9 mouse cellular contexts compared by ENCODE assay signal in the genomic region with DNA sequence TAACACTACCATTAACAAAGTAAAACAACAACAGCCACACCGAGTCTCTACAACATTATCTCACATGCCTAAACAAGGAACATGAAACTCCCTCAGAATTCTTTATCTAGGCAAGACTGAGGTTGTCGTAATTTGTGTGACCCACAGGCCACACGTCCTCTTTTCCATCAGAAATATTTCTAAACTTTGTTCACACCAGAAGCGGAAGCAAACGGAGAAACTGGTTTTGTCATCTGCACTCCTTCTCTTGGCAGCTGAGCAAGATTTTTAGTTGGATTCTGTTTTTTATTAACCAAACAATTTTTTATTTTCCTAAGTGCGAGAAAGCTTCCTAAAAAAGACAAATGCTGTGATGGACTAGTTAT.
DNase-seq lines count a peak whose midpoint lies in the region; ATAC-seq and TF ChIP-seq lines count a peak whose summit lies in the region.
"Had no signal": no experiment of that assay in that cellular context is flagged by ENCODE, and none has a peak within 500 bp of the region (broad histone marks: within the 10 kb centered on the region; RNA-seq: fewer than 3 reads in every experiment).

No protein-coding gene starts in this region.

- no peaks in the 10 kb centered on the region for H3K9me3 ChIP-seq in forebrain, embryonic 14.5 days (replicated peaks; ENCODE audit: control insufficient read depth, low read length)
- no peaks in the 10 kb centered on the region for H3K9me3 ChIP-seq in forebrain, embryonic 11.5 days (ENCODE audit: control insufficient read depth, low read length)
- no peaks in the 10 kb centered on the region for H3K9me3 ChIP-seq in lung, embryonic 14.5 days (ENCODE audit: low read depth, low read length)
- no peaks in the 10 kb centered on the region for H3K9me3 ChIP-seq in intestine, embryonic 16.5 days (ENCODE audit: control insufficient read depth, low read length)
- H3K9me3 ChIP-seq: liver, embryonic 13.5 days had no signal

- no peak for DNase-seq in forebrain, embryonic 14.5 days (ENCODE audit: low spot score)
- DNase-seq in forebrain, embryonic 11.5 days (ENCODE audit: low spot score): no peak
- peak; percentile 54 for DNase-seq in lung, embryonic 14.5 days
- DNase-seq in lung, postnatal 14 days: no peak
- DNase-seq in cerebellum, postnatal 14 days: no peak
- DNase-seq in right cerebral cortex, adult 2 months (ENCODE audit: low spot score in 2 of 2): no peak
- DNase-seq: liver, embryonic 13.5 days had no signal

- no peak overlapping the region for H3K4me2 ChIP-seq in forebrain, embryonic 14.5 days (ENCODE audit: low read length)
- no peak overlapping the region for H3K4me2 ChIP-seq in forebrain, embryonic 11.5 days (ENCODE audit: low read depth, low read length, severe bottlenecking)
- H3K4me2 ChIP-seq in lung, embryonic 14.5 days: peak overlapping the region; percentile 29
- H3K4me2 ChIP-seq in intestine, embryonic 16.5 days (ENCODE audit: low read depth, low read length): peak overlapping the region; percentile 10; the same call in 1 of the 2 replicates
- H3K4me2 ChIP-seq: liver, embryonic 13.5 days had no signal

- TF ChIP-seq CTCF in lung, embryonic 14.5 days (IDR thresholded peaks at IDR 0.05; ENCODE audit: low read depth): no peak

- no peak overlapping the region for H3K4me3 ChIP-seq in forebrain, embryonic 14.5 days (ENCODE audit: low read depth, low read length)
- no peak overlapping the region for H3K4me3 ChIP-seq in forebrain, embryonic 11.5 days (ENCODE audit: low read depth, low read length)
- H3K4me3 ChIP-seq in lung, embryonic 14.5 days (ENCODE audit: low read depth, low read length): no peak overlapping the region
- H3K4me3 ChIP-seq in intestine, embryonic 16.5 days (ENCODE audit: low read length): no peak overlapping the region
- H3K4me3 ChIP-seq: liver, embryonic 13.5 days had no signal

- H3K27me3 ChIP-seq in forebrain, embryonic 14.5 days (replicated peaks; ENCODE audit: control insufficient read depth, insufficient read depth, low read length): no peaks in the 10 kb centered on the region
- H3K27me3 ChIP-seq in forebrain, embryonic 11.5 days (ENCODE audit: control insufficient read depth, insufficient read depth, low read length): no peaks in the 10 kb centered on the region
- H3K27me3 ChIP-seq in lung, embryonic 14.5 days (ENCODE audit: insufficient read depth, low read length): no peaks in the 10 kb centered on the region
- no peaks in the 10 kb centered on the region for H3K27me3 ChIP-seq in intestine, embryonic 16.5 days (replicated peaks; ENCODE audit: control insufficient read depth, insufficient read depth, low read length)
- H3K27me3 ChIP-seq: liver, embryonic 13.5 days had no signal

- H3K36me3 ChIP-seq in forebrain, embryonic 14.5 days (ENCODE audit: control insufficient read depth, insufficient read depth, low read length): no peaks in the 10 kb centered on the region
- H3K36me3 ChIP-seq in forebrain, embryonic 11.5 days (ENCODE audit: control insufficient read depth, insufficient read depth, low read length): no peaks in the 10 kb centered on the region
- no peaks in the 10 kb centered on the region for H3K36me3 ChIP-seq in lung, embryonic 14.5 days (ENCODE audit: insufficient read depth)
- no peaks in the 10 kb centered on the region for H3K36me3 ChIP-seq in intestine, embryonic 16.5 days (ENCODE audit: control insufficient read depth, insufficient read depth, low read length)
- H3K36me3 ChIP-seq: liver, embryonic 13.5 days had no signal

- peak overlapping the region; percentile 41; the same call in 1 of the 2 replicates for H3K27ac ChIP-seq in forebrain, embryonic 14.5 days (ENCODE audit: low read depth, low read length)
- H3K27ac ChIP-seq in forebrain, embryonic 11.5 days (ENCODE audit: low read depth, low read length): no peak overlapping the region
- peak overlapping the region; percentile 19; the same call in 1 of the 2 replicates for H3K27ac ChIP-seq in lung, embryonic 14.5 days (ENCODE audit: low read depth)
- peak overlapping the region; percentile 2 for H3K27ac ChIP-seq in intestine, embryonic 16.5 days (ENCODE audit: low read length)
- H3K27ac ChIP-seq: liver, embryonic 13.5 days had no signal

- no peak for ATAC-seq in forebrain, embryonic 14.5 days
- ATAC-seq in forebrain, embryonic 11.5 days (replicated peaks; ENCODE audit: low FRiP score): no peak
- ATAC-seq in lung, embryonic 14.5 days (ENCODE audit: insufficient read depth): peak; percentile 38; the same call in 1 of the 2 replicates
- ATAC-seq in intestine, embryonic 16.5 days: peak; percentile 46; the same call in 1 of the 2 replicates
- ATAC-seq in monocyte, adult 5-6 weeks (replicated peaks; ENCODE audit: insufficient number of reproducible peaks, low FRiP score, low TSS enrichment, poor library complexity, severe bottlenecking): peak; percentile 51

- H3K9ac ChIP-seq in forebrain, embryonic 14.5 days (ENCODE audit: low read length): no peak overlapping the region
- no peak overlapping the region for H3K9ac ChIP-seq in forebrain, embryonic 11.5 days (ENCODE audit: low read length)
- H3K9ac ChIP-seq in lung, embryonic 14.5 days: no peak overlapping the region
- H3K9ac ChIP-seq in intestine, embryonic 16.5 days (ENCODE audit: low read depth, low read length): no peak overlapping the region
- H3K9ac ChIP-seq: liver, embryonic 13.5 days had no signal

- H3K4me1 ChIP-seq in forebrain, embryonic 14.5 days (ENCODE audit: control insufficient read depth, insufficient read depth, low read length): peaks cover 18% of the 10 kb centered on the region
- H3K4me1 ChIP-seq in forebrain, embryonic 11.5 days (replicated peaks; ENCODE audit: control insufficient read depth, insufficient read depth, low read length): peaks cover 4% of the 10 kb centered on the region; the same call in 1 of the 2 replicates
- 0 out of 2 replicates have a peak, but pooled peaks cover 2% of the 10 kb centered on the region for H3K4me1 ChIP-seq in lung, embryonic 14.5 days (ENCODE audit: insufficient read depth)
- H3K4me1 ChIP-seq in intestine, embryonic 16.5 days (ENCODE audit: control insufficient read depth, insufficient read depth, low read length): peaks cover 12% of the 10 kb centered on the region
- H3K4me1 ChIP-seq: liver, embryonic 13.5 days had no signal

- WGBS in forebrain, embryonic 14.5 days: 64% methylated on average over 6 of the region's 6 CpGs
- 60% methylated on average over 6 of the region's 6 CpGs for WGBS in forebrain, embryonic 11.5 days
- 15% methylated on average over 6 of the region's 6 CpGs for WGBS in lung, embryonic 14.5 days
- 29% methylated on average over 6 of the region's 6 CpGs for WGBS in intestine, embryonic 16.5 days

Comparison
In these comparisons a context has a peak if more than half of its experiments do, and no peak if none do; other contexts are left out.
1. ATAC-seq: peak in lung, embryonic 14.5 days (single experiment), intestine, embryonic 16.5 days (single experiment) and monocyte, adult 5-6 weeks (single experiment); none in forebrain, embryonic 14.5 days (single experiment) and forebrain, embryonic 11.5 days (single experiment).
2. H3K4me2 ChIP-seq: peak in lung, embryonic 14.5 days (single experiment) and intestine, embryonic 16.5 days (single experiment); none in forebrain, embryonic 14.5 days (single experiment) and forebrain, embryonic 11.5 days (single experiment).